In genomic region chr7:30194884-30195283, GRCm38 (mm10) we compare ENCODE assay signal across 8 mouse cellular contexts. TPM values are rescaled to one million over a fixed set of nuclear protein-coding genes. Genes with fewer than 3 reads are reported as not detected.
DNase-seq lines count a peak whose midpoint lies in the region; ATAC-seq and TF ChIP-seq lines count a peak whose summit lies in the region.

No protein-coding gene starts in this region.

- WGBS in heart, embryonic 15.5 days = under 1% methylated on average over 28 of the region's 28 CpGs
- WGBS in liver, embryonic 14.5 days (ENCODE audit: insufficient replicate concordance) = under 1% methylated on average over 28 of the region's 28 CpGs
- WGBS in neural tube, embryonic 11.5 days = under 1% methylated on average over 28 of the region's 28 CpGs
- 1% methylated on average over 28 of the region's 28 CpGs for WGBS in stomach, postnatal 0 days

- peak; percentile 88 for ATAC-seq in heart, embryonic 15.5 days (replicated peaks; ENCODE audit: insufficient number of reproducible peaks, insufficient read depth, low FRiP score, low read depth)
- ATAC-seq in liver, embryonic 14.5 days (ENCODE audit: insufficient read depth) = peak; percentile 87
- peak; percentile 85 for ATAC-seq in neural tube, embryonic 11.5 days (ENCODE audit: insufficient read depth, low FRiP score, low TSS enrichment)
- ATAC-seq in stomach, postnatal 0 days (ENCODE audit: low FRiP score, low TSS enrichment) = peak; percentile 92

- TF ChIP-seq EP300 in liver, embryonic 14.5 days (IDR thresholded peaks at IDR 0.05; ENCODE audit: low read depth) = no peak
- no peak for TF ChIP-seq EP300 in stomach, postnatal 0 days (optimal IDR thresholded peaks at IDR 0.05)

- peak; percentile 97 for DNase-seq in CD4-positive, CD25-positive, alpha-beta regulatory T cell, adult 2 months (ENCODE audit: low read depth, low spot score)
- DNase-seq in fibroblast of lung, adult 2 months (ENCODE audit: low read depth) = peak; percentile 89
- DNase-seq in kidney, postnatal 25 days = peak; percentile 98
- peak; percentile 90 to 92 (median 90) for DNase-seq in liver, embryonic 14.5 days (ENCODE audit: low read depth in 3 of 3, low spot score in 3 of 3)
- peak; percentile 96 for DNase-seq in neural tube, embryonic 11.5 days (ENCODE audit: low spot score)
- peak; percentile 99 for DNase-seq in stomach, postnatal 0 days (ENCODE audit: low spot score)

- H3K9me3 ChIP-seq in heart, embryonic 15.5 days (replicated peaks) = no peaks in the 10 kb centered on the region
- no peaks in the 10 kb centered on the region for H3K9me3 ChIP-seq in liver, embryonic 14.5 days (ENCODE audit: control insufficient read depth, low read length)
- no peaks in the 10 kb centered on the region for H3K9me3 ChIP-seq in neural tube, embryonic 11.5 days (ENCODE audit: control insufficient read depth, low read length)
- no peaks in the 10 kb centered on the region for H3K9me3 ChIP-seq in stomach, postnatal 0 days (ENCODE audit: control insufficient read depth, low read length)

- H3K27ac ChIP-seq in brown adipose tissue, adult 24 weeks (replicated peaks; ENCODE audit: low read depth, low read length) = peak overlapping the region; percentile 98
- H3K27ac ChIP-seq in heart, embryonic 15.5 days = peak overlapping the region; percentile 88
- H3K27ac ChIP-seq in liver, embryonic 14.5 days = peak overlapping the region; percentile 64
- no peak overlapping the region for H3K27ac ChIP-seq in neural tube, embryonic 11.5 days (ENCODE audit: low read depth, low read length)
- peak overlapping the region; percentile 95 for H3K27ac ChIP-seq in stomach, postnatal 0 days (replicated peaks)

- H3K4me3 ChIP-seq in brown adipose tissue, adult 24 weeks (ENCODE audit: insufficient read depth, low read depth, low read length) = peak overlapping the region; percentile 94
- peak overlapping the region; percentile 80 for H3K4me3 ChIP-seq in heart, embryonic 15.5 days
- peak overlapping the region; percentile 82 to 85 for H3K4me3 ChIP-seq in liver, embryonic 14.5 days (ENCODE audit: insufficient read depth in 1 of 2, low read depth in 2 of 2, low read length in 2 of 2)
- peak overlapping the region; percentile 66 for H3K4me3 ChIP-seq in neural tube, embryonic 11.5 days (ENCODE audit: low read depth, low read length)
- H3K4me3 ChIP-seq in stomach, postnatal 0 days (ENCODE audit: low read depth, low read length) = peak overlapping the region; percentile 82

- H3K4me1 ChIP-seq in brown adipose tissue, adult 24 weeks (ENCODE audit: control insufficient read depth, insufficient read depth, insufficient read length, low read length) = 0 out of 2 replicates have a peak, but pooled peaks cover 7% of the 10 kb centered on the region
- H3K4me1 ChIP-seq in heart, embryonic 15.5 days (replicated peaks) = peaks cover 23% of the 10 kb centered on the region
- peaks cover 9 to 15% of the 10 kb centered on the region in 2 experiments for H3K4me1 ChIP-seq in liver, embryonic 14.5 days (replicated peaks; ENCODE audit: control insufficient read depth in 2 of 2, insufficient read depth in 2 of 2, low read length in 1 of 2)
- peaks cover 7% of the 10 kb centered on the region for H3K4me1 ChIP-seq in neural tube, embryonic 11.5 days (ENCODE audit: control insufficient read depth, insufficient read depth, low read length)
- 0 out of 2 replicates have a peak, but pooled peaks cover 5% of the 10 kb centered on the region for H3K4me1 ChIP-seq in stomach, postnatal 0 days (replicated peaks; ENCODE audit: control insufficient read depth, insufficient read depth)

- peaks cover 29% of the 10 kb centered on the region for H3K36me3 ChIP-seq in heart, embryonic 15.5 days
- H3K36me3 ChIP-seq in liver, embryonic 14.5 days (replicated peaks; ENCODE audit: control insufficient read depth, insufficient read depth, low read depth) = peaks cover 16% of the 10 kb centered on the region
- no peaks in the 10 kb centered on the region for H3K36me3 ChIP-seq in neural tube, embryonic 11.5 days (ENCODE audit: control insufficient read depth, insufficient read depth, low read length)
- peaks cover 16% of the 10 kb centered on the region for H3K36me3 ChIP-seq in stomach, postnatal 0 days (ENCODE audit: control insufficient read depth, insufficient read depth, low read length)

- H3K4me2 ChIP-seq in heart, embryonic 15.5 days = peak overlapping the region; percentile 80
- H3K4me2 ChIP-seq in liver, embryonic 14.5 days (ENCODE audit: low read depth) = peak overlapping the region; percentile 89
- H3K4me2 ChIP-seq in neural tube, embryonic 11.5 days (ENCODE audit: low read depth) = peak overlapping the region; percentile 81
- H3K4me2 ChIP-seq in stomach, postnatal 0 days (replicated peaks; ENCODE audit: low read depth) = peak overlapping the region; percentile 86

- peak overlapping the region; percentile 83 for H3K9ac ChIP-seq in heart, embryonic 15.5 days
- peak overlapping the region; percentile 89 for H3K9ac ChIP-seq in liver, embryonic 14.5 days (replicated peaks)
- H3K9ac ChIP-seq in neural tube, embryonic 11.5 days (ENCODE audit: low read length) = peak overlapping the region; percentile 64
- peak overlapping the region; percentile 91 for H3K9ac ChIP-seq in stomach, postnatal 0 days (ENCODE audit: low read length)

- no peaks in the 10 kb centered on the region for H3K27me3 ChIP-seq in heart, embryonic 15.5 days
- no peaks in the 10 kb centered on the region for H3K27me3 ChIP-seq in liver, embryonic 14.5 days (ENCODE audit: control insufficient read depth, insufficient read depth, low read length)
- no peaks in the 10 kb centered on the region for H3K27me3 ChIP-seq in neural tube, embryonic 11.5 days (ENCODE audit: control insufficient read depth, insufficient read depth, low read length)
- no peaks in the 10 kb centered on the region for H3K27me3 ChIP-seq in stomach, postnatal 0 days (ENCODE audit: control insufficient read depth, insufficient read depth, low read length)

- TF ChIP-seq CTCF in liver, embryonic 14.5 days (IDR thresholded peaks at IDR 0.05; ENCODE audit: low read depth) = no peak
- TF ChIP-seq CTCF in stomach, postnatal 0 days (IDR thresholded peaks at IDR 0.05; ENCODE audit: low read depth) = no peak

RNA-seq across cellular contexts. Expression of gene Capns1, which starts 3.7 kb away (rescaled TPM):
- 549 and 708 TPM in 2 replicates for polyA plus RNA-seq in brown adipose tissue, adult 24 weeks (2012; ENCODE audit: insufficient read depth, insufficient read length, missing spikeins)
- 77.4 and 96.6 TPM in 2 replicates for polyA plus RNA-seq in heart, embryonic 15.5 days (2015; fragmentation: Nextera tagmentation; extraction: Ambion mirVana)
- 122 and 167 TPM in 2 replicates for polyA plus RNA-seq in liver, embryonic 14.5 days (2012; rRNA removed)
- polyA plus RNA-seq in liver, embryonic 14.5 days (2014; fragmentation: Nextera tagmentation; extraction: Ambion mirVana) = 29.3 and 31.2 TPM in 2 replicates
- polyA plus RNA-seq in neural tube, embryonic 11.5 days (2014; fragmentation: Nextera tagmentation; extraction: Ambion mirVana) = 45.8 and 51.8 TPM in 2 replicates
- 94.5 and 96.8 TPM in 2 replicates for polyA plus RNA-seq in stomach, postnatal 0 days (2015; fragmentation: Nextera tagmentation; extraction: Ambion mirVana)

RNA-seq across cellular contexts. Expression of gene Cox7a1, which starts 10.9 kb away (rescaled TPM):
- polyA plus RNA-seq in brown adipose tissue, adult 24 weeks (2012; ENCODE audit: insufficient read depth, insufficient read length, missing spikeins) = 3,242 and 3,950 TPM in 2 replicates
- polyA plus RNA-seq in heart, embryonic 15.5 days (2015; fragmentation: Nextera tagmentation; extraction: Ambion mirVana) = 369 and 603 TPM in 2 replicates
- polyA plus RNA-seq in liver, embryonic 14.5 days (2012; rRNA removed) = 3.5 TPM in 2 replicates
- polyA plus RNA-seq in liver, embryonic 14.5 days (2014; fragmentation: Nextera tagmentation; extraction: Ambion mirVana) = 5.5 and 7.0 TPM in 2 replicates
- polyA plus RNA-seq in neural tube, embryonic 11.5 days (2014; fragmentation: Nextera tagmentation; extraction: Ambion mirVana) = 4.5 and 5.7 TPM in 2 replicates
- polyA plus RNA-seq in stomach, postnatal 0 days (2015; fragmentation: Nextera tagmentation; extraction: Ambion mirVana) = 38.8 and 40.7 TPM in 2 replicates

RNA-seq across cellular contexts. Expression of gene Zfp146, which starts 25.3 kb away (rescaled TPM):
- 17.8 and 24.3 TPM in 2 replicates for polyA plus RNA-seq in brown adipose tissue, adult 24 weeks (2012; ENCODE audit: insufficient read depth, insufficient read length, missing spikeins)
- polyA plus RNA-seq in heart, embryonic 15.5 days (2015; fragmentation: Nextera tagmentation; extraction: Ambion mirVana) = 6.9 and 8.5 TPM in 2 replicates
- polyA plus RNA-seq in liver, embryonic 14.5 days (2012; rRNA removed) = 13.5 and 20.8 TPM in 2 replicates
- polyA plus RNA-seq in liver, embryonic 14.5 days (2014; fragmentation: Nextera tagmentation; extraction: Ambion mirVana) = 4.2 and 4.4 TPM in 2 replicates
- polyA plus RNA-seq in neural tube, embryonic 11.5 days (2014; fragmentation: Nextera tagmentation; extraction: Ambion mirVana) = 14.3 and 15.1 TPM in 2 replicates
- polyA plus RNA-seq in stomach, postnatal 0 days (2015; fragmentation: Nextera tagmentation; extraction: Ambion mirVana) = 4.2 and 5.4 TPM in 2 replicates

RNA-seq across cellular contexts. Expression of gene Polr2i, which starts 36.9 kb away (rescaled TPM):
- polyA plus RNA-seq in brown adipose tissue, adult 24 weeks (2012; ENCODE audit: insufficient read depth, insufficient read length, missing spikeins) = 93.0 and 113 TPM in 2 replicates
- polyA plus RNA-seq in heart, embryonic 15.5 days (2015; fragmentation: Nextera tagmentation; extraction: Ambion mirVana) = 99.7 and 105 TPM in 2 replicates
- 71.8 and 72.4 TPM in 2 replicates for polyA plus RNA-seq in liver, embryonic 14.5 days (2012; rRNA removed)
- polyA plus RNA-seq in liver, embryonic 14.5 days (2014; fragmentation: Nextera tagmentation; extraction: Ambion mirVana) = 59.2 and 61.1 TPM in 2 replicates
- polyA plus RNA-seq in neural tube, embryonic 11.5 days (2014; fragmentation: Nextera tagmentation; extraction: Ambion mirVana) = 179 and 195 TPM in 2 replicates
- polyA plus RNA-seq in stomach, postnatal 0 days (2015; fragmentation: Nextera tagmentation; extraction: Ambion mirVana) = 98.2 and 106 TPM in 2 replicates

RNA-seq across cellular contexts. Expression of gene Tbcb, which starts 37.2 kb away (rescaled TPM):
- polyA plus RNA-seq in brown adipose tissue, adult 24 weeks (2012; ENCODE audit: insufficient read depth, insufficient read length, missing spikeins) = 62.8 and 71.2 TPM in 2 replicates
- polyA plus RNA-seq in heart, embryonic 15.5 days (2015; fragmentation: Nextera tagmentation; extraction: Ambion mirVana) = 125 and 140 TPM in 2 replicates
- polyA plus RNA-seq in liver, embryonic 14.5 days (2012; rRNA removed) = 13.1 and 24.4 TPM in 2 replicates
- 44.8 and 47.1 TPM in 2 replicates for polyA plus RNA-seq in liver, embryonic 14.5 days (2014; fragmentation: Nextera tagmentation; extraction: Ambion mirVana)
- 268 and 302 TPM in 2 replicates for polyA plus RNA-seq in neural tube, embryonic 11.5 days (2014; fragmentation: Nextera tagmentation; extraction: Ambion mirVana)
- polyA plus RNA-seq in stomach, postnatal 0 days (2015; fragmentation: Nextera tagmentation; extraction: Ambion mirVana) = 149 and 153 TPM in 2 replicates
